Mouse (Mus musculus): ENCODE measurements at regions not wholly inside any gene's neighbourhood (a gene's known extent, or its start where the extent isn't known, plus 50 kb on each side); places are given as distances from the start of the nearest gene placed in this dataset.
A peak's percentile ranks its signal among the peaks of the same experiment; 100 is the strongest.

GRCm38 (mm10) chr9:43466883-43467282 lies 156.2 kb downstream of the Trim29 start:
- DNase-seq (ENCODE audit: low read depth, low spot score), result peak; percentile 25

GRCm38 (mm10) chr9:43469215-43469614 lies 158.6 kb downstream of the Trim29 start:
- no peak for DNase-seq (ENCODE audit: low read depth, low spot score)

- DNase-seq (ENCODE audit: low read depth, low spot score), result no peak
Observed at GRCm38 (mm10) chr9:43472231-43472630, 161.6 kb downstream of the Trim29 start.

GRCm38 (mm10) chr9:43473164-43473563 lies 162.5 kb downstream of the Trim29 start:
- no peak for DNase-seq (ENCODE audit: low read depth, low spot score)

- DNase-seq (ENCODE audit: low read depth, low spot score), result no peak
Observed at GRCm38 (mm10) chr9:43473601-43474302, 163.1 kb downstream of the Trim29 start.

- no peak for DNase-seq (ENCODE audit: low read depth, low spot score)
Observed at GRCm38 (mm10) chr9:43474303-43474643, 163.6 kb downstream of the Trim29 start.

- no peak for DNase-seq (ENCODE audit: low read depth, low spot score)
Observed at GRCm38 (mm10) chr9:43480826-43481591, 170.4 kb downstream of the Trim29 start.

- no peak for DNase-seq (ENCODE audit: low read depth, low spot score)
Observed at GRCm38 (mm10) chr9:43482101-43483090, 171.7 kb downstream of the Trim29 start.

GRCm38 (mm10) chr9:43483195-43483594 lies 172.5 kb downstream of the Trim29 start:
- DNase-seq (ENCODE audit: low read depth, low spot score), result no peak

GRCm38 (mm10) chr9:43483906-43484305 lies 173.3 kb downstream of the Trim29 start:
- no peak for DNase-seq (ENCODE audit: low read depth, low spot score)

- no peak for DNase-seq (ENCODE audit: low read depth, low spot score)
Observed at GRCm38 (mm10) chr9:43486704-43487103, 176.1 kb downstream of the Trim29 start.

- no peak for DNase-seq (ENCODE audit: low read depth, low spot score)
Observed at GRCm38 (mm10) chr9:43489205-43489604, 178.6 kb downstream of the Trim29 start.

- peak; percentile 44 for DNase-seq (ENCODE audit: low read depth, low spot score)
Observed at GRCm38 (mm10) chr9:43491024-43491751, 180.5 kb downstream of the Trim29 start.

- DNase-seq (ENCODE audit: low read depth, low spot score), result no peak
Observed at GRCm38 (mm10) chr9:43492236-43493000, 181.8 kb downstream of the Trim29 start.

- DNase-seq (ENCODE audit: low read depth, low spot score), result no peak
Observed at GRCm38 (mm10) chr9:43498596-43498995, 187.9 kb downstream of the Trim29 start.

- no peak for DNase-seq (ENCODE audit: low read depth, low spot score)
Observed at GRCm38 (mm10) chr9:43504270-43504932, 193.8 kb downstream of the Trim29 start.

- DNase-seq (ENCODE audit: low read depth, low spot score), result no peak
Observed at GRCm38 (mm10) chr9:43505856-43506255, 195.2 kb downstream of the Trim29 start.

- no peak for DNase-seq (ENCODE audit: low read depth, low spot score)
Observed at GRCm38 (mm10) chr9:43506276-43506675, 195.6 kb downstream of the Trim29 start.

GRCm38 (mm10) chr9:43512806-43513205 lies 202.2 kb downstream of the Trim29 start:
- DNase-seq (ENCODE audit: low read depth, low spot score), result no peak
